Mouse (Mus musculus) mature B cell (primary cell): ENCODE measurements around the gene Cables2.
"Not testable (repeated sequence)": the region's sequence is repeated elsewhere in the genome, so short reads cannot be mapped to it uniquely, and the experiment has no call there.

Experiments used
- in situ Hi-C: fragments of 300-500 bp; cut with MboI; formaldehyde crosslinking; loops from 2 replicates; pipeline ENCODE4 v1.14.3; 2019

Cables2 gene

DNA sequence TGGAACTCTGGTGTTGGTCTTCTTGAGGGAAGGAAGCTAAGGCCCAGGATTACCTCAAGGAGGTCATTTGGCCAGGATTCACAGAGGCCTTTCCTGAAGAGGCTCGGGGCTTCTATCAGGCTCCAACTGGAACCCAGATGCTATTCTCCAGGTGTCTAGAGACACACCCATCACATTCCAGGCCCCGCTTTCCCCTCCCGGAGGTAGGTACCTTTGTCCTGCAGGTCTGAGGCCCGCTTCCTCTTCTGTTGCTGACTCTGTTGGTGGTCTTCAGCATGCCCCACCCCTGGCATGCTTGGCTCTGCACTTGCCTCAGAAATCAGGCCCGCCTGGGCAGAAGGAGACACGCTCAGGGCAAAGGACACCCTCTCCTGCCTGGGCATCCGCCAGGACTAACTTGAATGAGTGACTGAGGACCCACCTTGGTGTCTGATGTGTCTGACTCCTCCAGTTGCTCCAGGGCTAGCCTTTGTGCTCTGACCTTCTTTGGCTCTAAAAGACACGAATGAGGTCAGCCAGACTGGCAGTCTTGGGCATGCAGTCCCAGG is 4.6 kb upstream of the Cables2 start:
- in situ Hi-C loops: no loop called here

DNA sequence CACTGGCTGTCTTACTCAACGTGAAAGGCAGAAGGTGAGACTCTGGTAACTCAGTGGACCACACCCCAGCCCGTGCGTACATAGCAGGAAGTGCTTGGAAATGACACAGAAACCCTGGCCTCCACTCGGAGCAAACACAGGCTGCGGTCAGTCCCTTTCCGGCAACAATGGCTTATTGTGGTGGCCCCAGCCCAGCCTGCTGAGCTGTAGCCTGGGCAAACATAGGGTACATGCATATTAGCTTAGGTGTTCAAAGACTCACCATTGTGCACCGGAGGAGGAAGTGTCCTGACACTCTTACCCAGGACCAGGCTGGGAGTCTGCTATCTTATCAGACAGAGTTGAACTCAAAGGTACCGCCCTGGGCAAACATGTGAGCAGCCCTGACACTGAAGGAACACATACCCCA is 3.6 kb upstream of the Cables2 start:
- in situ Hi-C loops: no loop called here

DNA sequence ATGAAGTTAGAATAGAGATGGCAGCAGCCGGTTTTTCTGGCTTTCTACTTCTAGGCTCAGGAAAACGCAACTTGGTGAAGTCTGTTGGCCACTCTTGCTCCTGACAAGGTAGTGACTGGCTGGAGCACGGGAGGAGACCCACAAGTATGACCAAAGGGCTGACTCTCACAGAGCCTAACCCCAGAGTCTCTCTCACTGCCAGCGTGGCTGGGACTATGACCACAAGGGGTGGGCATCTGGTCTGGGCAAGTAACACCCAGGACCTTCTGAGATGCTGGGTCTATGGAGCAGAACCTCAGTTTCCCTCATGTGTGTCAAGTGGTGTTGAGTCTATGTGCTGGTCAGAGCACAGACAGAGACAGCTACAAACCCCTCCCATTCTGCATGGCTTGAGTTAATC is 3.1 kb upstream of the Cables2 start:
- in situ Hi-C loops: no loop called here

DNA sequence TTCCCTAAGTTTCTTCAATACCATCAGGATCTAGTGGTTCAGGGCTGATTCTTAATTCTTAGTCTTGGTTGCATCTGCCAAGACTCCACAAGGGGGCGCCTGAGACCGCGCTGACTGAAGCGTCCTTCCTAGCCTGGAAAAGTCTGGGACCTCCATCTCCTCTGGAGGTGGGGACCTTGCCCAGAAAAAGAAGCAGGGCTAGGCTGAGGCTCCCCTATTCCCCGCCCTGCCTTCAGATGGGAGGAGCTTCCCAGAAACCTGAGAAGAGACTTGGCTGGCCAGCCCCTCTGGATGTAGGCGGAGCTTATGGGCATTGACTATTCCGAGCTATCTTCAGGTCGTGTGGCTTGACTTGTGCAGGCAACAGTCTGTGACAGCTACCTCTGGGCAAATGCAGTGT is 2.5 kb upstream of the Cables2 start:
- in situ Hi-C loops: no loop called here

DNA sequence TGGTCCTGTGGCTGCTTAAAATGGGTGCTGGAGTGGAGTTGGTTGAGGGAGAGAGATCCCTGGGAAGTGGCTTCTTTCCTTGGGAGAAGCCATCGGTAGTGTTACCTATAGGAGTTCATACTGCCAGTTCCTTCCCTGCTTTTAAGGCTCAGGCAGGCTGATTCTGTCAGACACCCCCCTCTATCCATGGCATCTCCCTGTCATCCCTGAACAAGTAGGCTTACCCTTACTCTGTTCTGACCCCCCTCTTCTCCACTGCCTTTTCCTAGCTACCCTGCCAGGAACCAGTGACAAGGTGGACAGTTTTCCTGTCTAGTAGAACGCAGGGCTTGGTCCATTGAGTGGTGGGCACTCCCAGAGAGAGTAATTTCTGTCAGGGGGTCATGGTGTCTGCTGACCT is 1.2 kb upstream of the Cables2 start:
- in situ Hi-C loops: loop anchor here (5.0 kb wide), 1 partner anchor 73 kb away; no protein-coding TSS in a partner anchor

DNA sequence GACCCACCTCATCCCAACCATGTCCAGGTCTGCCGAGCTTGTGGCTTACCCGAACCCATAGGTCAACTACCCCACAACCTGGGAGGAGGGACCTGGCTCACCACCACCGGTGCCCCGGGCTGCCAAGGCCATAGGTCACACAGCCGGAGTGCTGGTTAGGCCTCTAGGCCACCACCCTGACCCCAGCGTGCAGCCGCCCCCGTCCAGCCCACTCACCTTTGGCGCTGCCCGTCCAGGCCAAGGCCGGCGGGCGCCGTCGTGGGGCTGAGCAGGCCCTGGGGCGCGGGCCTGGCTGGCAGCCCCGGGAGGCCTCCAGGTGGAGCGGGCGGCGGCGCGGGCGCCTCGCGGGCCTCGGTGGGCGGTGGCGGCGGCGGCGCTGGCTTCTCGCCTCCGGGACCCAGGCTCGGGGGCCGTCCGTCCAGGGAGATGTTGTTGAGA is 393 bp downstream of the Cables2 start:
- in situ Hi-C loops: loop anchor here (5.0 kb wide), 1 partner anchor 74 kb away; no protein-coding TSS in a partner anchor

DNA sequence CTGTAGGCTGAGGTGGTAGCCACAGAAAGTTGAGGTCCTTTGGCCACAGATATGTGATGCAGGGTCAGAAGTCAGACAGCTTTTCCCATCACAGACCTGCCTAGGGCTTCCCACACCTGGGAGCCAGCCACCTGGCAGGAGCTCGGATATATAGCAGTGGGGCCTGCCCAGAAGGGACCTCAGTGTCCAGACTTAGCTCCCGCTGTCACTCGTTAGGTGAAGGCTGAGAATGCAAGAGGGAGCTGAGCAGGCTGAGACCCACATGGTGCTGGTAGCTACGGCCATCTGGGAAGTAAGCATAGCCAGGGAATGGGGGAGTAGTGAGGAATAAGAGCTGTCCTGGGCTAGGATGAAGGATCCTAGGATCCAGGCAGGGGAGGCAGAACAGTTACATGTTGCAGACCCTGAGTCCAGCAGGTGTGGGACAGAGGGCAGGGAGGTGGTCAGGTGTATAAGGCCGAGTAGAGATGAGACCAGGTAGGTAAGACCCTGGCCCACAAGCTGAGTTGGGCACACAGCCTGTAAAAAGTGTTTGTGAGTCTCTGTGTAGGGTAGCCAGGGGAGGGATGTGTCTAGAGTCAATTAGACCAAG is 1.4 kb downstream of the Cables2 start:
- in situ Hi-C loops: loop anchor here (5.0 kb wide), 1 partner anchor 75 kb away; no protein-coding TSS in a partner anchor

DNA sequence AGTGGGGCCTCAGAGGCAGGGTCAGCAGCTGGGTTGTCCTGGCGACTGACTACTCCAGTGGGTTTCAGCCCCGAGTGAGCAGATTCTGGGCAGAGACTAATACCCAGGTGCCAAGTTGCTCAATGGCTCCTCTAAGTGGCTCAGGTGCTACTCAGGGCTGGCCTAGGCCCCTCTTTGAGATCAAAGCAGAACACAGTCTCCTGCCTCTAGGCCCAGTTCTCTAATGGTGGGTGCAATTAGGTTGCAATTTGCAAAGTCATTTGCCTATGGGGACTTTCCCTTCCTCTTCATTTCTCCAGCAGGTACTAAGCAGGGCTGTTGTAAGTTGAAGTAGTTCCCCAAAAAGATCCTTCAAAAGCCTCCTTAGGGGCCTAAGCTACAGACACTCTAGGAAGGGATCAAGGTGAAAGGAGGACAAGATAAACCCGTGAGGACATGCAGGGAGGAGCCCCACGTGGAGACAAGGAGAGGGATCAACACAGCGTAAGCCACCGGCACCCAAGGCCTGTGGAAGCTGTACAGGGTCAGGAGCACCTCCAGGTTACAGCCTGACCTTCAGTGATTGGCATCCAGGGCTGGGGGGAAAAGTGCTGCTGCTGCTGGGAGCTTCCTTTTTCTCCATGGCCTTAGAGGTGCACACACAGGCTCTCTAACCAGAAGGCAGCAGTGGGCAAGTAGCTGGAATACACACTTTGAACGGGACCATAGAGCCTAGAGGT is 2.6 kb downstream of the Cables2 start:
- in situ Hi-C loops: loop anchor here (5.0 kb wide), 1 partner anchor 77 kb away; no protein-coding TSS in a partner anchor

DNA sequence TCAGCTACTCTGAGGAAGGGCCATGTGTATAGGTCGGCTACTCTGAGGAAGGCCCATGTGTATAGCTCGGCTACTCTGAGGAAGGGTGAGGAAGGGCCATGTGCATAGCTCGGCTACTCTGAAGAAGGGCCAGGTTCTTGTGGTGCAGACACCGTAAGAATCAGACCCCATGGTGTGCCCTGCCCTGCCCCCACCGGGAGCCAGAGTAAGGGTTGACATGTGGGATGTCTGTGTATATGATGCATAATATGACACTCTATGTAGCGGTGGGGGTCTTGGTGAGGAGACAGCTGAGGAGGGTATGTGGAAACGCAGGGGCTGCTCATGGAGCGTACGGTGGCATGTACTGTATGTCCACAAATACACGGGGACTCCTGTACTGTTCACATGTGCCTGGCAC is 4.0 kb downstream of the Cables2 start:
- in situ Hi-C loops: no loop called here

DNA sequence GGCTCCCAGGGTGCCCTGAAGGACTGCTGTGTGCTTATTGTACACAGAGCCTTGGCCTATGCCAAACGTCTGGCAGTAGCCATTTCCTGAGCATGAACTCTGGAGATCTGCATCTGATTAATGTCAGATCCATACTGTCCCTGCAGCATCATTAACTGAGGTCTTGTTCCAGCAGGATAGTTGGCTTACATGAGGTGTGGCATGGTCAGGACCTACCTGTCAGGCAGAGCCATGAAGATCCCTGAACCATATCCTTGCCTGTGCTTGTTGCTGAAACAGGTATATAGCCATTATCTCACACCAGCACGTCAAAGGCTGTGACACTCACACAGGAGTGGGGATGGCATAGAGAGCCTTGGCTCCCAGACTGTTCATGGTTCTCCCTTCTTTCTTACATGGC is 5.3 kb downstream of the Cables2 start:
- in situ Hi-C loops: no loop called here

DNA sequence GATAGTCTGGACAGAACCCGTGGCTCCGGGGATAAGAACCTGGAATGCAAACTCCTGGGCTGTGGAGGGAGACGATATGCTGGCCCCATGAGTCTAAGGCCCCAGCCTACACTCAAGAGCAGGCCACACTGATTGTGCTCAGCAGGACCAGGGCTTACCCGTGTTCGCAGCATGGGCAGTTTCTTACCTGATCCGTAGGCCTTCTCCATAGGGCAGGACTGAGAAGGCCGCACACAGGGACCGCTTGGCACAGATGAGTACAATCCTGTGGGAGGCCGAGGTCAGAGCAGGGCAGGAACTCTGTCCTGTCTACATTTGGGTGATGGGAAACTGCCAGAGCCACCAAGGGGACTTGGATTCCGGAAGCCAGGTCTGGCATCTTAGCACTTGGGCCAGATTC is 10.4 kb downstream of the Cables2 start:
- in situ Hi-C loops: no loop called here

DNA sequence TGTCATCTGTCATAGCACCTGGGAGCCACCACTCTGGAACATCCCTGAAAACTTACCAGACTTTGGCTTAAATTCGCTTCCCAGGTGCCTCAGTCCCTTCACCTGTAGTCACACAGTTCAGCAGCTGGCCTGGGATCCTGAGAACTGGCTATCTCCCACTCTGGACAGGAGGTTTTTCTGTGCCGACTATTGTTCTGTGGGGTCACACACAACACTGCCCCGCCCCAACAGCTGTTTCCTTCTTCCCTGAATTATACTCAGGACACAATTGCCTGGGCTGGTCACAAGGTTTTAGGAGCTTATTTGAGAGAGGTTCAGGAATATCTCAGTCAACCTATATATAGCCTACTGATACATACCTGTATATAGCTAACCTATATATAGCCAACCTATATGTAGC is 10.9 kb downstream of the Cables2 start:
- in situ Hi-C loops: no loop called here

DNA sequence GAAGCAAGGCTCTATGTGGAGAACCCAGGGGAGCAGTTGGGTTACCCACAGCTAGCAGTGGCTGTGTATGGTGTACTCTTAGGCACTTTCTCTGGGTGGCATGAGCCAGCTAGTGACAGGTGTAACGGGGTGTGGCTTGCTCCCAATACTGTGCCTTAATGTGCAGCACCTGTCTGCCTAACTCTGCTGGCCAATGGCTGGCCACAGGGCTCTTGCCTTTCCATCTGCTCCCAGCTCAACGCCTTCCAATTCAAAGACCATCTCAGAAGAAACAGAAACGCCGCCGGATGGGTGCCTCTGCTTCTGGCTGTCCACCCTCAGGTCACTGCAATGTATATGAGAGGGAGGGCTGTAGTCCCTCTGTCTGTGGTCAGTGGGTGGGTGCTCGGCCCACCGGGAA is 11.4 kb downstream of the Cables2 start:
- in situ Hi-C loops: no loop called here

DNA sequence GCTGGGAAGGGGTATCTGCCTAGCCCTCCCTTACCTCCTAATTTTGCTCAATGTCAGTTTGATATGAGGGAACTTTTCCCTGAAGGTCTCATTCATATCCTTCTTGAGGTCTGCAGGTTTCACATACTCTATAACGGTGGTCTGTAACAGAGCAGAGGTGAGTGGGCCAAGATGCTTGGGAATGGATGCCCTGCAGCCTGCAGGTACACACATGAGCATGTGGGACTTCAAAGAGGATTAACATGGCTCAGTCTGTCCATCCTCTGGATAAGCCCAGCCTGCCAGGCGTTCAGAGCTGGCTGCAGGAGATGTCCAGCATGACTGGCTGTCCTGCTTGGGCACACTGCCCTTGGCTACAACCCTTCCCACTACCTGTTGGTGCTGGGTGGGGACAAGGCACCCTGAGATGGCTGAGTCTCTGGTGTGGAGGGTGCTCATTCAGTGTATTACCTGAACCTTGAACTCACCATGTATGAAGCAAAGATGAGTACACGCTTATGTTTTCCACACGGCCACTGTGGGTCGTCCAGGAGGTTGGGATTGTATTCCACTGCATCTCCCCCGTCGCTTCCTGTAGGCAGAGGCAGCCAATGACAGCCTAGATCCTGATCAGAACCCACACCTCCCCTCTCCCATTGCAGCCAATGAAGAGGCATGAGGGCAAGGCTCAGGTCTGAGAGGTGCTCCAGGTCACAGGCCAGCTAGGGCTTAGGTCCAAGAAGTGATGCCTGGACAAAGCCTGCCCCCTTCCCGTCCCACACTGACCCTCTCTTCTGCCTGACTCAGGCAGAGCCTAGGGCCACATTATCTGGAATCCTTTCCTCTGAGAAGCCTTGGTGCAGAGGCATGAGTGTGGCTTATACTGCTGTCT is 12.5 kb downstream of the Cables2 start:
- in situ Hi-C loops: no loop called here

DNA sequence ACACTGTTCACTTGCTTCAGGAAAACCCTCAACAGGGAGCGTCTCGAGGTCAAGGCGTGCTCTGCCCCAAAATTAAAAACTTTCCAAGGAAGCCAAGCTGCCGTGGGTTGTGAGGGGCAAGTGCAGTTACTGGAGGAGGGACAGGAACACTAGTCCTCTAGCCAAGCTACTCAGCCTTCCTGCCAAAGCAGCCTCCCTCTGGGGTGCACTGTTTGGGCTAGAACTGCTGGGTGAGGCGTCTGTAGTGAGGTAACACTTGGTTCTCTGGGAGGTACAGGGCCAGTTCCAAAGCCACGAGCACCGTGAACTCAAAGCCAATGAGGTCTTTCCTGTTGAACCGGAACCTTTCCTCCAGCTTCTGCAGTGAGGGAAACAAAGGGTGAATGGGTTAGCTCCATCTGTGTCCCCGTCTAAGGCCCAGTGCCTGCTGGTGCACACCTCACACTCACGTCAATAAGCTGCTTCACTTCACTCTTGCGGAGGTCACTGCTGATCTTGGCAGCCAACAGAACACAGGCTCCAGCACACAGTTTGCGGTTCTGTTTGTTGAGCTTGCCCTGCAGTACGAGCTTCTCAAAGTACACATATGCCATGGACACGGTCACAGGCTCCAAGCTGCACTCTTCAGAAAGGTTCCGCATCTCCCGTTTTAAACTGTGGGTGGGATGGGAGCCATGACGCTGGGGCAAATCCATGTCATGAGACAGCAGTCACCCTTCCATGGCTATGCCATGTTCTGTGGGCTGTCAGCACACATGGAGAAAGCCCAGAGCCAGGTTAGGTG is 13.3 kb downstream of the Cables2 start:
- in situ Hi-C loops: not testable (repeated sequence)

DNA sequence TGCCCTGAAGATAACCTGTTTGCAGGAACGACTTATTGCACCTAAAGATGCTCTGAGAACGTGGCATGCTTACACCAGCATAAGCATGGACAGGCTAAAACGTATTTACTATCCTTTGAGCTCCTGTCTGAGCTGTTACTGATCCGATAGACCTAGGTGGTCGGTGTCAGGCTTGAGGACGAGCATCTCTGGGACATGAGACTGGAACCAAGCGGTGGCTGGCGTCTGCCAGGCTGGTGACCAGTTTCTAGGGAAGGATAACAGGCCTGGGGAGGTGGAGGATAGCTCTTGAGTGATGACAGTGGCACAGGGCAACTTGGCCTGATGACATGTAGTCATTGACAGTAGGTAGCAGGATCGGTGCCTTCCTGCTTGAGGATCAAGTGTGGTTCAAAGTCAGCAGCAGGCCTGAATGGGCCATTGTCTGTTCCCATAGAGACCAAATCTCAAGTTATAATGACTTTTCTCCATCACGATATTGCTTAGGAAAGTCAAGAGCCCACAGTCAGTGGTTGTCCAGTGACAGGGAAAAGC is 14.3 kb downstream of the Cables2 start:
- in situ Hi-C loops: not testable (repeated sequence)

DNA sequence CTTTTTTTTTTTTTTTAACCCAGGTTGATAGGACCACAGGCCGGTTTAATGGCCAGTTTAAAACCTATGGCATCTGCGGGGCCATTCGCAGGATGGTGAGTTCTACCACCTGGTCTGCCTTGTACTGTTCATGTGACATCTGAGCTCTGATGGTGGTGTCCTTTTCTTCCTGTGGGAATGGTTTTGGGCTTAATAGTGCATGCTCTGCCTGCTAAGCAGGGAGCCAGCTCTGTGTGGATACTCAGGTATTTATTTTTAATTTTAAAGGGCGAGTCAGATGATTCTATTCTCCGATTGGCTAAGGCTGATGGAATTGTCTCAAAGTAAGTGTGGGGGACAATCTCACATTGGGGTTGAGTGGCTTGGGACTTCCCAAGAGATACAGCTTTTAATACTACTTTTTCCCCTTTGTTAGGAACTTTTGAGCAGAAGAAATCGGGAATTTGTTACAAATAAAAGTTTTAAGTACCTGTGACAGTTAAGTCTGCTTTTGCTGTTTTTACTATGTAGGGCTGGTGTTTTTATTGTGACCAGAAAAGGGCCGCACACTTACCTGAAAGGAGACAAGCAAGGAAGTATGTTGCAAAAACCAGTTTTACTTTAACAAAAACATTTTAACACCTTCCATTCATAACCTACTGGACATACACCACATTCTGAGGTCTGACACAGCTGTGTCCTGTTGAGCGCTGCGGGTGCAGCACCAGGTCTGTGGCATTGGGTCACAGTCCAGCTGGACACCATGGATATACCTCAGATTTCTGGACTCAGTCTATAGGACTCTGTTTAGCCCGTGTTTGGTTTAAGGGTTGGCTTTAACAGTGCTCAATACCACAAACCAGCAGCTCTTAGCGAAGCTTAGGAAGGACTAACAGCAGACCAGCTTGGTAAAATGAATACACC is 15.1 kb downstream of the Cables2 start:
- in situ Hi-C loops: no loop called here

DNA sequence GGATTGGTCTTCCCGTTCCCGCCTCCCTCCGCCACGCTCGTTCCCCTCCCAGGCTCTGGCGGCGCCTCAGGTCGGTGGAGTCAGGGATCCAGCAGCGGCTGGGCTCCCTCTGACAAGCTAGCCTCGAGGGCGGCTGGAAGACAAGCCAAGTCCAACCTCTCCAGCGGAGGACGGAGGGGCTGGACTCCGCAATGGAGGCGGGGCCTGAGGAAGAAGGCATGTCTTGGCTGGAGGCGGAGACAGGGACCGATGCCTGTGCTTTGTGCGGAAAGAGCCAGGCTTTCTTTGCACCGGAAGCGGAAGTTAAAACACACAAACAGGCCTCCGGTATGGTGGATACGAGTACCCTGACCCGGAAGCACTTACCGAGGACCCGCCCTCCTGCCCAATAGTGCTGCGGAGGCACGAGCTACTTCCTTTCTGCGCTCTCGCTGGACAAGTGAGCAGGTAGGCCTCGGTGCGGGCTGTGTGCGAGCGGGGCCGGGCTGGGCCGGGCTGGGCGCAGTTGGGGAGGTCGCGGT is 16.2 kb downstream of the Cables2 start, which contains the start of gene Rps21:
Gene Rps21, plus strand, starts transcription at position 377 of the 521 bp plus-strand sequence.
- in situ Hi-C loops: no loop called here

DNA sequence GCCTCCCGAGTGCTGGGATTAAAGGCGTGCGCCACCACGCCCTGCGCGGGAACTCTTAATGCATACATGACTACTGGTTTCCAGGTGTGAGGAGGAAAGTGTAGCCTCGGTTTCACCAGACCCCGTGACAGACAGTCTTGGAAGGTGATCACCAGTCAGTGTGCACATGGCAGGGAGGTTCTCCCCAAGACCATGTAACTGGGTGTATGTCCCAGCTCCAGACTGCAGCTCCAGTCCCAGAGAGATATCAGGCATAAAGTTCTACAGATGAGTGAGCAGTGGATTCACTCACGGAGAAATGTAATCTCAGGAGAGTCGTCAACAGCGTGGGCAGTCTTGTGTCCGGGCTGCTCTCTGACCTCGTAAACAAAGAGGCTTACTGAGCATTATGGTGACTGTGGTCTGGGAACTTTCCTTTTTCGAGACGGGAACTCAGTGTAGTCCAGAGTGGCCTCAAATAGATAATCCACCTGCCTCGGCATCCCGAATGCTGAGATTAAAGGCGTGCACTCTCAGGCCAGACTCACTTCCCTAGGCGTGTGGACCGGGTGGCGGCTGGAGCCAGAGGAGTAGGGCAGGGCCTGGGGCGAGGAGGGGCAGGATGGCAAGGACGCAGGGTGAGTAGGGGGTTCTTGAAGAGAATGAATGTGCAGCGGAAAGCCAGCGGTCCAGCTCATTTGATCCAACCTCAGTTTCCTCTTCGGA is 16.8 kb downstream of the Cables2 start:
- in situ Hi-C loops: no loop called here
